Mouse (Mus musculus) neural tube, embryonic 15.5 days (tissue): Measurements from ENCODE around the gene Dennd2d. TPM values are rescaled to one million over a fixed set of nuclear protein-coding genes. Genes with fewer than 3 reads are reported as not detected.

Experiments
- ATAC-seq: fragments of 200-750 bp; cut with Nextera tagmentation; 2 replicates; pipeline ENCODE4 v1.8.0; 2017; ENCODE audit warnings: mild to moderate bottlenecking, moderate TSS enrichment, moderate library complexity; ENCODE audit not compliant: low FRiP score
- H3K27ac ChIP-seq: fragments of 300-500 bp; sonication (generic); replicated peaks from 2 replicates; pipeline ENCODE4 v1.5.1; 2015; ENCODE audit warnings: mild to moderate bottlenecking, inconsistent platforms
- H3K27me3 ChIP-seq: fragments of 300-500 bp; sonication (generic); replicated peaks from 2 replicates; pipeline ENCODE4 v1.6.1; 2015; ENCODE audit warnings: inconsistent platforms
- H3K36me3 ChIP-seq: fragments of 300-500 bp; sonication (generic); 2 replicates; pipeline ENCODE4 v1.6.1; 2015; ENCODE audit warnings: inconsistent platforms
- H3K4me1 ChIP-seq: fragments of 300-500 bp; sonication (generic); 2 replicates; pipeline ENCODE4 v1.6.1; 2015; ENCODE audit warnings: inconsistent platforms
- H3K4me2 ChIP-seq: fragments of 300-500 bp; sonication (generic); 2 replicates; pipeline ENCODE4 v1.6.1; 2015; ENCODE audit warnings: inconsistent platforms, mild to moderate bottlenecking, moderate library complexity
- H3K4me3 ChIP-seq: fragments of 300-500 bp; sonication (generic); replicated peaks from 2 replicates; pipeline ENCODE4 v1.5.1; 2015; ENCODE audit warnings: mild to moderate bottlenecking, inconsistent platforms
- H3K9ac ChIP-seq: fragments of 300-500 bp; sonication (generic); replicated peaks from 2 replicates; pipeline ENCODE4 v1.6.1; 2015; ENCODE audit warnings: mild to moderate bottlenecking, inconsistent platforms
- H3K9me3 ChIP-seq: fragments of 300-500 bp; sonication (generic); replicated peaks from 2 replicates; pipeline ENCODE4 v1.6.1; 2016; ENCODE audit warnings: inconsistent platforms
- WGBS: fragments of 180-500 bp; shearing (Covaris S2); methylation state at CpG from one replicate; pipeline ENCODE4 v1.1.7; 2015; ENCODE audit warnings: mixed read lengths; 5-methylcytosine and 5-hydroxymethylcytosine counted together
- polyA plus RNA-seq: library from polyadenylated mRNA; unstranded; fragments of >200 nt; fragmentation: Nextera tagmentation; extraction: Ambion mirVana; gene quantifications from 2 replicates; pipeline ENCODE4 v1.2.1, GENCODE M21; 2015

The Dennd2d gene
- polyA plus RNA-seq, 1 experiment from 2014 or later, result 0.52 TPM

DNA sequence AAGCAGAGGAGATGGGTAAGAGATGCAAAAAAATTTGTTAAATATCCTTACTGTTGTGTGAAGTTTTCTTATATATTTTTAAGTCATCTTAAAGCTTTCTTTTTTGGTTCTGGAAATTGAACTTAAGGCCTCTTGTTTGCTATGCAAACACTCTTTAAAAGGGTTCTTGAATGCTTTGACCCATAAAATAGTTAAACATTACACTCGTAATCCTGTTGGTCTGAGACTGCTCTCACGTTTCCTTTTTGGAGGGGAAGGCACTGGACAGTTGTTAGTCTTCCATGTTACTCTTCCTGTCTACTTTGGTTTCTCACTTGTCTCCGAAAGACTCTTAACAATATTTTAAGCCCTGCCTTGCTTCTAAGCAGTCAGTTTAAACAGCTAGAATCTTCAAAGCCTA is 66.8 kb downstream of the Dennd2d start:
- H3K9ac ChIP-seq, result no peak overlapping the region

More for the DNA sequence above, 66.8 kb downstream of the Dennd2d start:
- Histone ChIP-seq H3K4me3 (0 out of 2 replicates have a peak overlapping the region, but pooled peaks have one; percentile 2), H3K27ac (no peak overlapping the region), H3K4me1 (peaks cover 23% of the 10 kb centered on the region), H3K36me3 (peaks cover 8% of the 10 kb centered on the region; the same call in 1 of the 2 replicates), H3K4me2 (peak overlapping the region; percentile 69), H3K27me3 (no peaks in the 10 kb centered on the region), H3K9me3 (no peaks in the 10 kb centered on the region)
- no peak for ATAC-seq
- 23% methylated on average over 3 of the region's 3 CpGs for WGBS

Other genes starting within 250 kb of the Dennd2d start
- not detected in 2 replicates for gene Chil6, start 76.2 kb upstream of the Dennd2d start, polyA plus RNA-seq
- gene Dram2, start 65.4 kb downstream of the Dennd2d start, polyA plus RNA-seq, result 65.5 and 68.5 TPM in 2 replicates
- 46.8 and 51.9 TPM in 2 replicates for gene Cept1, start 65.4 kb downstream of the Dennd2d start, polyA plus RNA-seq
- 15.2 and 15.8 TPM in 2 replicates for gene Lrif1, start 202.6 kb downstream of the Dennd2d start, polyA plus RNA-seq